Mouse (Mus musculus): ENCODE measurements at regions not wholly inside any gene's neighbourhood (a gene's known extent, or its start where the extent isn't known, plus 50 kb on each side); places are given as distances from the start of the nearest gene placed in this dataset.

- DNase-seq: no peak
- intact Hi-C loops (cut with DNase I): no loop called here
These were observed 124.2 kb upstream of the Ctnnb1 start for GRCm38 (mm10) chr9:120804760-120805294.

GRCm38 (mm10) chr9:120808741-120809425, 120.1 kb upstream of the Ctnnb1 start:
- no peak for DNase-seq
- intact Hi-C loops (cut with DNase I): no loop called here

DNA sequence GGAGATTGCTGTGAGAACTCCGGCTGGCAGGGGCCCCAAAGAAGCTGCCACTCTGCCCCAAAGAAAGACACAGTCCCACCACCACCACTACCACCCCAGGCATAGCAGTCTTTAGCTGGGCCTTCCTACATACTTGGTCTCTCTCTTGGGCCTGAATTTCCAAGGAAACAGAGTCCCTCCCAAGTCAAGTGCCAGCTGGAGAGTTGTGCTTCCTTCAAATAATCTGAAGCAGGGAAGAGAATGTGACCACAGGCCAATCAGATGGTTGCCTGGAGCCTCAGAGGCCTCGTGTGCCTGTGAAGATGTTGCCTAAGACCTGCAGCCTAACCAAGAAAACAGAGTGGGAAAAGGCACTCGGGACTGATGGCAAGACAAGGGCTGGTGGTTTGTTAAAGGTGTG, 117.5 kb upstream of the Ctnnb1 start:
- no peak for DNase-seq
- intact Hi-C loops (cut with DNase I): no loop called here

DNA sequence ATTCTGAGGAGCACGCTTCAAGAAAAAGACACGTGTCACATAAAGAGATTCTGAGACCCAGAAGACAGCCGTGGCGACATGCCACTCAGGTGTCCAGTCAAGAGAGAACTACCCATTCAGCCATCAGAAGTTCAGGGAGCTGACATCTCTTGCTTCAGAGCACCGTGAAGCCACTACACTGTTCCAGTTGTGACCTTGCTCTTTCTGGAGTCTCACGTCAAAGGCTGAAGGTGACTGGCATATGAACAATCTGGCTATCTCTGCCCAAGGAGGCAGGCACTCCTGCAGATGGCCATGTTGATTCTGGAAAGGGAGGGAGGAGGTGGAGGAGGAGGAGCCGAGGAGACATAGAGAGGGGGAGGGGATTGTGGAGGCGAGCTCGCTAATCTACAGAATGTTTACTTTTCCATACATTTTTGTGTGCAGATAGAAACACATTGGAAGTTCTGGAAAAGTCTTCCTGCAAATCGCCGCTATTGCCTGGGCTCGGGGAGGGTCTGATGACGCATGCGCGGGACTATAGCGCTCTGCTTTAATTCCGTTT, 116.3 kb upstream of the Ctnnb1 start:
- intact Hi-C loops (cut with DNase I): no loop called here
- DNase-seq: no peak

DNA sequence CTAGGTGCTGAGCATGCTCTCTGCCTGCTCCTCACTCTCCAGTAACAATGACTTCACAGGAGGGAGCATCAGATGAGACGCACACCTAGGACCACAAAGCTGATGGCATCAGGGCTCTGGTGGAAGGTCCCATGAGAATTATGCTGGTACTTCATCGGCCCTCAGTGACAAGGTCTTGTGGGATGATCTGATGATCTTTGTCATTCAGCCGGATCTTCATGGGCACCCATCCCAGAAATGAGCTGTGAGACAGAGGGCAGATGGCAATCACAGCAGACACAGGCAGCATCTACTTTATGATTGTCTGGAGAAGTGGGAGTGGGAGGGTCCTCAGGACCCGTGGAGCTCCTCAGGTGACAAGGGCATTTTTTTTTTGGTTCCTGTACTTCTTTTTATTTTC, 114.7 kb upstream of the Ctnnb1 start:
- intact Hi-C loops (cut with DNase I): no loop called here
- peak; percentile 48 for DNase-seq

GRCm38 (mm10) chr9:120818726-120819317, 110.2 kb upstream of the Ctnnb1 start:
- no peak for DNase-seq
- intact Hi-C loops (cut with DNase I): no loop called here

DNA sequence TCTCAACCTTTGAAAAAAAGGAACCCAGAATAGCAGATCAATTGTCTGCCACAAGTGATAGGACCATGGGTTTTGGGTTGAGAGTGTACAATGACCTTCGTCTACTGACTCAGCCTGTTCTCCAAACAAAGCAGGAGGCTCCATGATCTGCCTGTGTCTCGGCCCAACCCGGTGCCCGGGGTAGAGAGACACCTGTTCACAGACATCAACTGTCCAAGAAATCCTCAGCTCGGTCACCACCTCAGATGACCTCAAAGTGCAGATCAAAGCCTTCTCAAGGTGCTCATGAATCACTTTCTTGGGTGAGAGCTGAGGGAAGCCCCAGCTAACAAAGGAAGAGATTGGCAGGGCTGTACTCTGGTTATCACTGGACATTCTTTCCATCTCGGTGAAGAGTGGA, 108.1 kb upstream of the Ctnnb1 start:
- intact Hi-C loops (cut with DNase I): no loop called here

DNA sequence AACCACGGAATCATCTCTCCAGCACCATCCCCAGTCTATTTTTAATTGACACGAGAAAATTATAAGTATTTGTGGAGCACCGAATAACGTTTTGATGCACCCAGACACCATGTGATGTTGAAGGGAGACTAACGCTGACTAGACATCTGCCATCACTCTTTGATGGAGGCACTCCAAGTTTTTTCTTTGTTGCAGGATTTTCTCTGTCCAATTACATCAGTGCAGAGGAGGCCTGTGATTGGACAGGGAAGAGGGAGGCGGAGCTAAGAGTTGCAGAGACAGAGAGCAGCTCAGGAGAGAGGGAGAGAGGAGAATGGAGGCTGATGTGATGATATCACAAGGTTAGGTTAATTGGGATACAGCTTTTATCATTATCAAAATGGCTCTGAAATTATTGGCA, 105.6 kb upstream of the Ctnnb1 start:
- intact Hi-C loops (cut with DNase I): no loop called here
- peak; percentile 13 for DNase-seq

More for the DNA sequence above, 108.1 kb upstream of the Ctnnb1 start:
- DNase-seq: no peak

DNA sequence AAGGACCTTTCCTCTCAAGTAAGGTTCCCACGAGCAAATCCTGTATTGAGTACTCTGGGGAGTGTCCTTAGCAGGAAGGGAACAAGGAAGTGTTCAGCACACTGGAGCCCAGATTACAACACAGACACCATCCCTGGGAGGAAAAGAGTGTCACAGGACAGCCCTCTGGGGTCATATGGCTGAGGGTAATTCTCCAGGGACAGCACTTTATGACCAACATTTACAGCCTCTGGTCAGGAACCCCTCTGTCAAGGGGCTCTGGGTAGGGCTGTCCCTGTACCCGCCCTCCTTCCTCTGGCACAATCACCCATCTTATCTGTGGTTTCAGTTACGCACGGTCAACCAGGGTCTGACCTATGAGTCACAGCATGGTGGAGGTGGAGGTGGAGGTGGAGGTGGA, 102.8 kb upstream of the Ctnnb1 start:
- intact Hi-C loops (cut with DNase I): no loop called here

GRCm38 (mm10) chr9:120830526-120830925, 98.5 kb upstream of the Ctnnb1 start:
- intact Hi-C loops (cut with DNase I): no loop called here
- peak; percentile 94 for DNase-seq

More for the DNA sequence above, 102.8 kb upstream of the Ctnnb1 start:
- DNase-seq: no peak

- no peak for DNase-seq
- intact Hi-C loops (cut with DNase I): no loop called here
These were observed 94.8 kb upstream of the Ctnnb1 start for GRCm38 (mm10) chr9:120834166-120834565.

DNA sequence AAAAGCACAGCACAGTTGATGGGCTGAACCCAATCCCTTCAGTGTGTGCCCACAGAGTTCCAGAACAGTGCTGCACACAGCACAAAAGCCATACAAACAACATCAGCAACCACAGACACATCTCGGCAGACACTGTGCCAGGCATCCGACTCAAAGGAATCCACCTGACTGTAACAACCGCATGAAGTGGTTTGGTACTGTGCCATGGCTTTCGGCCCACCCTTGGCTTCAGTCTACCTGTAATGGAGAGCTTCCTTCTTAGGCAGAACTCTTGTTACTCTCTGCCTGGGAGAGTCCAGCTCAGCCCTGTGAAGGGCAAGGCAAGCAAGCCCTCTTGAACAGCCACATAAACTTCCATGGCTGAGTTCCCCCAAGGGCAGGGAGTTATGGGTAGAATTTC, 93.4 kb upstream of the Ctnnb1 start:
- no peak for DNase-seq
- intact Hi-C loops (cut with DNase I): no loop called here

- intact Hi-C loops (cut with DNase I): no loop called here
These were observed 91.4 kb upstream of the Ctnnb1 start for GRCm38 (mm10) chr9:120837431-120838150.

GRCm38 (mm10) chr9:120843753-120844152, 85.3 kb upstream of the Ctnnb1 start:
- intact Hi-C loops (cut with DNase I): no loop called here
- DNase-seq: no peak

More at GRCm38 (mm10) chr9:120837431-120838150, 91.4 kb upstream of the Ctnnb1 start:
- DNase-seq: peak; percentile 24

GRCm38 (mm10) chr9:120845538-120845937, 83.5 kb upstream of the Ctnnb1 start:
- intact Hi-C loops (cut with DNase I): no loop called here

DNA sequence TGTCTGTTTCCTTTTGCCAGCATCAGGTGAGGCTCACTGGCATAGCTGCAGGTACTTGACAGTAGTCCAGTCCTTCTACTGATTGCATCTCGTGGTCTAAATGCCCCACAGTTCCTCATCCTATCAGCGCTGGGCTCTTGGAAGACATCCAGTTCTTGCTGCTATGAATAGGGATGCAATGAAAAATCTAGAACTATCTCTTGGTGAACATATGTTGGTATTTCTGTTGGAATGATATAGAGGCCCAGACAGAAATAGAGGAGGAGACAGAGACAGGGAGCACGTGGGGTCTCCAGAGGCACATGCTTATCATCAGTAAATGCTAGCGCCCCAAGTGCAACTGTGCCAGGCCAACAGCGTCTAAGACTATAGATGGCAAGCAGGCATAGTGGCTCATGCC, 81.4 kb upstream of the Ctnnb1 start:
- intact Hi-C loops (cut with DNase I): no loop called here
- no peak for DNase-seq

More at GRCm38 (mm10) chr9:120845538-120845937, 83.5 kb upstream of the Ctnnb1 start:
- no peak for DNase-seq

DNA sequence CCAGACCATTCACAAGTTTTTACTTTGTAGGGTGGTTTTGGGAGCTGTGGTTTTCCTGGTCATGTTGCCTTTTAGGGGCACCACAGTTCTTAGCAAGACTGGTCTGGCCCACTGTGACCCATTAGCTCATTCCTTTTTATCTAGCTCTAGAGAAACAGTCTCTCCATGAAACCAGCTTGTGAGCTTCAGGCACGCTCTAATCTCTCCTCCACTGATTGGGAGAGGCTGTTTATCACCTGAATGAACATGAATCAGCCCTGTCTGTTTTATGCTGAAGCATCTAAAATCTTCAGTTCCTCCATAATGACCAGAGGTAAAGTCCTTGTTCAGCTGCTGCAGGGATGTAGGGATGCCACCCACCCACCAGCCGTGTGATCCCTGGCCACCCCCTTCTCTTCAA, 80.1 kb upstream of the Ctnnb1 start:
- no peak for DNase-seq
- intact Hi-C loops (cut with DNase I): no loop called here

DNA sequence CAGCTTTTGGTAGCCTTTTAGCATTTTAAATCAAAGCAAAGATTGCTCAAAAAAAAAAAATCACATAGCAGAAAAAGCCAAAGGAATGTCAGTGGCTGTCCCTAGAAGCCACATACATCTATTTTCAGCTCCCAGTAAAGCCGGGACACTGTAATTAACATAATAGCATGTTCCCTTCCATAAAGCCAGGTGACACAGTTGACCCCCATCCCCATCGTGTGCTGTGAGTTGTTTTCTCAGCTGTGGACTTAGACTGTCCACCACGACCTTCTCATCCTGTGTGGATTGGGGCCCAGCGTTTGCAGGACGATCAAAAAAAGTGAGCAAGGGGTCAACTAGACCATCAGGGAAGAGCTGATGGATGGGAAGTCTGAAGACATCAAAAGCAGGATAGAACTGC, 78.9 kb upstream of the Ctnnb1 start:
- DNase-seq: no peak
- intact Hi-C loops (cut with DNase I): no loop called here

DNA sequence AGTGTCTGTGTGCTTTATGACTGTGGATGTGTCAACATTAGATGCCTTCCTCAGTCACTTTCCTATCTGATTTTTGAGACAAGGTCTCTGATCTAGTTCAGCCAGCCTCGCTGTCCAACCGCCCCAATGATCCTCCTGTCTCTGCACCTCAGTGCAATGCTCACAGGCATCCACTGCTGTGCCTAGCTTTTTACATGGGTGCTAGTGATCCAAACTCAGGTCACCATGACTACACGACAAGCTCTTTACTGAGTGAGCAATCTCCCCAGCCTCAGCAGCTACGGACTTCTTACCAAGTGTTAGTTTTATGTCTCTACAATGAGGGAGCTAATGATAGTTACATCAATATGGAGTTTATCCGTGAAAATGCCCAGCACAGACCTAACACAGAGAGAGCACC, 77.1 kb upstream of the Ctnnb1 start:
- intact Hi-C loops (cut with DNase I): no loop called here
- DNase-seq: no peak

DNA sequence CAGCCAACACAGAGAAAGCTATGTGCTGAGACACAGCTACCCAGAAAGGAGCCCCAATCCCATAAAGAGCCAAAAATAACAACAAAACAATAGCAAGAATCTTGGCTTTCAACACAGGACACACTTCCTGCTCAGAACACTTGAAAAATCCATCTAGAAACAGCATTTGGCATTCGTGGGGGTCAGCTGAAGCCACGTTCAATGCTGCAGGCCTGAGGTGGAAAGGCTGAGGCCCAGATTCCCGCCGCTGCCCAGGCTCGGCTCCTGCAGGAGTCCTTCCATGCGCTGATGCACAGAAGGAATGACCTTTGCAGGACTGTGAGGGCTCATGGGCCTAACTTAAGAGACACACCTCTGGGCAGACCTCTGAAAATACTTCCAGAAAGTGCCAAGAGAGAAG, 76.4 kb upstream of the Ctnnb1 start:
- no peak for DNase-seq
- intact Hi-C loops (cut with DNase I): no loop called here

- no peak for DNase-seq
- intact Hi-C loops (cut with DNase I): no loop called here
These were observed 75.9 kb upstream of the Ctnnb1 start for GRCm38 (mm10) chr9:120853032-120853597.

Measured in left cerebral cortex, postnatal 4 days (tissue).